Mouse (Mus musculus): ENCODE results near the gene Htr5b. TPM values are rescaled to one million over a fixed set of nuclear protein-coding genes. Genes with fewer than 3 reads are reported as not detected.

Gene Htr5b
- total and polyA plus RNA-seq, 3 experiments: not detected

GRCm38 (mm10) chr1:121478284-121478980 lies 49.8 kb downstream of the Htr5b start:
- no peaks in the 10 kb centered on the region for H3K4me1 ChIP-seq (ENCODE audit: control insufficient read depth in 1 of 2, insufficient read depth in 2 of 2)
- no peaks in the 10 kb centered on the region for H3K27me3 ChIP-seq (replicated peaks)
- H3K9me3 ChIP-seq (replicated peaks; ENCODE audit: low read length): no peaks in the 10 kb centered on the region
- no peak overlapping the region for H3K27ac ChIP-seq (ENCODE audit: insufficient read depth, low read depth)
- H3K9ac ChIP-seq (ENCODE audit: insufficient read depth, low read depth): no peak overlapping the region
- H3K4me3 ChIP-seq (replicated peaks in 1 of 3; ENCODE audit: low read depth in 2 of 3, low read length in 2 of 3, poor library complexity in 1 of 3): no peak overlapping the region
- no peaks in the 10 kb centered on the region for H3K79me2 ChIP-seq (replicated peaks; ENCODE audit: control insufficient read depth, extremely low read depth, insufficient read depth, poor library complexity, severe bottlenecking)
- TF ChIP-seq JUND (conservative IDR thresholded peaks at IDR 0.05; ENCODE audit: low read depth, low read length) (no peak), PAX5 (IDR thresholded peaks at IDR 0.05; ENCODE audit: low read length) (no peak), EP300 (IDR thresholded peaks at IDR 0.05; ENCODE audit: low read length) (no peak), MAFK (IDR thresholded peaks at IDR 0.05; ENCODE audit: insufficient replicate concordance, low read length) (no peak), MEF2A (IDR thresholded peaks at IDR 0.05; ENCODE audit: borderline replicate concordance, low read depth, low read length) (no peak), CHD2 (IDR thresholded peaks at IDR 0.05; ENCODE audit: low read length) (no peak), SMC3 (IDR thresholded peaks at IDR 0.05; ENCODE audit: low read depth, low read length) (no peak), CHD1 (IDR thresholded peaks at IDR 0.05; ENCODE audit: low read depth, low read length) (no peak), MAX (IDR thresholded peaks at IDR 0.05; ENCODE audit: low read length) (no peak), JUN (IDR thresholded peaks at IDR 0.05; ENCODE audit: insufficient read depth, low read depth, low read length) (no peak)
- dilution Hi-C loops (cut with MboI; ENCODE audit: extremely low pct_ligation_motif_present, extremely low pct_unique_long_range_greater_than_20kb, low sequenced_read_pairs): no loop called here
- DNase-seq (ENCODE audit: extremely low read depth): no peak
- in situ Hi-C loops (cut with MboI; ENCODE audit: low pct_ligation_motif_present, low pct_unique_long_range_greater_than_20kb, low sequenced_read_pairs): no loop called here
- peaks cover 84 to 98% of the 10 kb centered on the region in 2 experiments for H3K36me3 ChIP-seq (replicated peaks in 1 of 2; ENCODE audit: control insufficient read depth in 1 of 2, insufficient read depth in 1 of 2, low read length in 1 of 2)
- H3K4me2 ChIP-seq (ENCODE audit: insufficient read depth, low read depth, poor library complexity, severe bottlenecking): no peak overlapping the region

GRCm38 (mm10) chr1:121477716-121478115 lies 50.5 kb downstream of the Htr5b start:
- H3K4me3 ChIP-seq (replicated peaks in 1 of 3; ENCODE audit: low read depth in 2 of 3, low read length in 2 of 3, poor library complexity in 1 of 3): no peak overlapping the region
- dilution Hi-C loops (cut with MboI; ENCODE audit: extremely low pct_ligation_motif_present, extremely low pct_unique_long_range_greater_than_20kb, low sequenced_read_pairs) (no loop called here), in situ Hi-C loops (cut with MboI; ENCODE audit: low pct_ligation_motif_present, low pct_unique_long_range_greater_than_20kb, low sequenced_read_pairs) (no loop called here)
- H3K27me3 ChIP-seq (replicated peaks): no peaks in the 10 kb centered on the region
- H3K9ac ChIP-seq (ENCODE audit: insufficient read depth, low read depth): no peak overlapping the region
- H3K4me1 ChIP-seq (ENCODE audit: control insufficient read depth in 1 of 2, insufficient read depth in 2 of 2): no peaks in the 10 kb centered on the region
- peaks cover 77 to 100% of the 10 kb centered on the region in 2 experiments for H3K36me3 ChIP-seq (replicated peaks in 1 of 2; ENCODE audit: control insufficient read depth in 1 of 2, insufficient read depth in 1 of 2, low read length in 1 of 2)
- no peaks in the 10 kb centered on the region for H3K9me3 ChIP-seq (replicated peaks; ENCODE audit: low read length)
- no peak overlapping the region for H3K27ac ChIP-seq (ENCODE audit: insufficient read depth, low read depth)
- H3K4me2 ChIP-seq (ENCODE audit: insufficient read depth, low read depth, poor library complexity, severe bottlenecking): no peak overlapping the region
- no peak for TF ChIP-seq RCOR1 (conservative IDR thresholded peaks at IDR 0.05; ENCODE audit: low read depth, low read length)
- TF ChIP-seq ZKSCAN1 (IDR thresholded peaks at IDR 0.05; ENCODE audit: borderline replicate concordance, low read depth, low read length): no peak
- no peak for TF ChIP-seq ZC3H11A (IDR thresholded peaks at IDR 0.05; ENCODE audit: low read depth, low read length)
- no peak for TF ChIP-seq POLR2AphosphoS2 (IDR thresholded peaks at IDR 0.05; ENCODE audit: low read depth, low read length)
- no peak for TF ChIP-seq HCFC1 (IDR thresholded peaks at IDR 0.05; ENCODE audit: low read depth, low read length)
- TF ChIP-seq MYC (IDR thresholded peaks at IDR 0.05; ENCODE audit: low read depth, low read length): no peak
- no peak for TF ChIP-seq NELFE (IDR thresholded peaks at IDR 0.05; ENCODE audit: low read depth, low read length)
- no peak for TF ChIP-seq USF1 (IDR thresholded peaks at IDR 0.05; ENCODE audit: low read depth, low read length)
- no peak for TF ChIP-seq ELF1 (IDR thresholded peaks at IDR 0.05; ENCODE audit: low read depth, low read length)
- no peak for TF ChIP-seq ETS1 (conservative IDR thresholded peaks at IDR 0.05; ENCODE audit: low read depth, low read length)
- no peak for DNase-seq (ENCODE audit: extremely low read depth)
- H3K79me2 ChIP-seq (replicated peaks; ENCODE audit: control insufficient read depth, extremely low read depth, insufficient read depth, poor library complexity, severe bottlenecking): no peaks in the 10 kb centered on the region

All from CH12.LX (cell line).